Mouse (Mus musculus) megakaryocyte, embryonic 14.5 days (primary cell): Measurements from ENCODE around the gene Nrg4.

Source experiments
- FLI1 ChIP-seq: IDR thresholded peaks from 2 replicates; pipeline ENCODE4 v1.6.1; 2012; ENCODE audit warnings: low read length, inconsistent platforms, mixed read lengths
- GATA1 ChIP-seq: IDR thresholded peaks from 3 replicates; pipeline ENCODE4 v1.6.1; 2012; ENCODE audit warnings: mixed read lengths, low read length, inconsistent platforms, borderline replicate concordance

DNA sequence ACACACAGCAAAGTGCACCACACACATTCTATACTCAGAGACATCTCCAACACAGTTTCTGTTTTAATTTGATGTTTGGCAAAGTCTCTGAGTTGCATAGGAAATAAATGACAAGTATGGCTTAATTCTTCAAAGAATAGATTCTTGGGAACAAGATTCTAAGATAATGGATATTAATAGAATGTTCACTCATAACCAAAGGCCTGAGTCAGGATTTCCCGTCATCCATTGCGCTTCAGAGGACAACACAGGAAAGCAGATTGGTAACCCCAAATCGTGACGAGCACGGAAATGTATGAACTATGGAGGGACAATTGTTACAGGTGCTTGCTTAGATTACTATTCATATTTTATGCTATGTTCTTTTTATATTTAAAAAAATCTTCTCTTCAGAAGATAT lies 71.6 kb downstream of the Nrg4 start:
- no peak for TF ChIP-seq GATA1
- TF ChIP-seq FLI1: no peak
